38 mouse cellular contexts compared by ENCODE assay signal in the genomic region with DNA sequence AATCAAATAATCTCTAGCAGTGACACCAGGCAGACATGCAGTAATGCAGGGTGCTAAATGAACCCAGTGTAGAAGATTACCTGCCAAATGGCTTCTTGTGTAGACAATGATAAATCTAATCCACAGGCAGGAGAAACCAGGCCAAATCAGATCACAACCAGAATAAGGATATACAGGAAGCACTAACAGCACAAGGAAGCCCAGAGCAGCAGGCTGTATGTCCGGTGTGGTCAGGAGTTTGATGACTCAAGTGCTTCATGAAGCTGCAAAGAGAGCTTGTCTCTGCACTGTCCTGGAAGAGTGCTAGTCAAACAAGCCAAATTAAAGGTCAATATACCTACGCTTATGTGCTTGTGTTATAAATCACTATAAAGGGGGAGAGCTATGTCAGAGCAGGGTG. TPM values are rescaled to one million over a fixed set of nuclear protein-coding genes. Genes with fewer than 3 reads are reported as not detected.
"Had no signal": no experiment of that assay in that cellular context is flagged by ENCODE, and none has a peak within 500 bp of the region (broad histone marks: within the 10 kb centered on the region; RNA-seq: fewer than 3 reads in every experiment).

No protein-coding gene starts in this region.

- H3K36me3 ChIP-seq: embryonic facial prominence, embryonic 10.5 days; embryonic facial prominence, embryonic 12.5 days; embryonic facial prominence, embryonic 13.5 days; embryonic facial prominence, embryonic 15.5 days; forebrain, embryonic 10.5 days; forebrain, embryonic 12.5 days; forebrain, embryonic 15.5 days; heart, embryonic 10.5 days had no signal

- H3K4me3 ChIP-seq: embryonic facial prominence, embryonic 10.5 days; embryonic facial prominence, embryonic 12.5 days; embryonic facial prominence, embryonic 13.5 days; embryonic facial prominence, embryonic 15.5 days; erythroblast, embryonic 14.5 days; forebrain, embryonic 10.5 days; forebrain, embryonic 12.5 days; forebrain, embryonic 13.5 days; forebrain, embryonic 15.5 days; gastrocnemius, adult 2 months; heart, adult 2 months; heart, embryonic 10.5 days had no signal

- H3K9ac ChIP-seq: embryonic facial prominence, embryonic 12.5 days; embryonic facial prominence, embryonic 13.5 days; embryonic facial prominence, embryonic 15.5 days; forebrain, embryonic 12.5 days; forebrain, embryonic 13.5 days; forebrain, embryonic 15.5 days; forebrain, postnatal 0 days had no signal

- H3K9me3 ChIP-seq: embryonic facial prominence, embryonic 10.5 days; embryonic facial prominence, embryonic 12.5 days; embryonic facial prominence, embryonic 13.5 days; embryonic facial prominence, embryonic 15.5 days; forebrain, embryonic 10.5 days; forebrain, embryonic 12.5 days; forebrain, embryonic 13.5 days; forebrain, embryonic 15.5 days; heart, embryonic 10.5 days had no signal

- DNase-seq: cerebellum, adult 9-10 months; cerebellum, adult 9-11 months; cerebellum, postnatal 10 days; cerebellum, postnatal 14 days; cerebellum, postnatal 36 days; embryo, embryonic 11 days; forebrain, postnatal 0 days; gastrocnemius, adult 2 months; gastrocnemius, postnatal 10 days; gastrocnemius, postnatal 14 days; gastrocnemius, postnatal 25 days; gastrocnemius, postnatal 36 days; heart, adult 18-20 months; heart, adult 2 months had no signal

- H3K4me1 ChIP-seq: embryonic facial prominence, embryonic 10.5 days; embryonic facial prominence, embryonic 12.5 days; embryonic facial prominence, embryonic 13.5 days; embryonic facial prominence, embryonic 15.5 days; forebrain, embryonic 10.5 days; forebrain, embryonic 12.5 days; forebrain, embryonic 13.5 days; forebrain, embryonic 15.5 days; heart, embryonic 10.5 days had no signal

- H3K4me2 ChIP-seq: embryonic facial prominence, embryonic 12.5 days; embryonic facial prominence, embryonic 13.5 days; embryonic facial prominence, embryonic 15.5 days; forebrain, embryonic 12.5 days; forebrain, embryonic 13.5 days; forebrain, embryonic 15.5 days had no signal

- H3K27ac ChIP-seq: embryonic facial prominence, embryonic 10.5 days; embryonic facial prominence, embryonic 12.5 days; embryonic facial prominence, embryonic 13.5 days; embryonic facial prominence, embryonic 15.5 days; forebrain, embryonic 10.5 days; forebrain, embryonic 12.5 days; forebrain, embryonic 13.5 days; forebrain, embryonic 15.5 days; gastrocnemius, adult 2 months; heart, adult 2 months; heart, embryonic 10.5 days had no signal

- ATAC-seq: forebrain, embryonic 13.5 days; forebrain, embryonic 14.5 days; forebrain, embryonic 15.5 days; forebrain, embryonic 16.5 days; forebrain, postnatal 0 days had no signal

- H3K27me3 ChIP-seq: embryonic facial prominence, embryonic 12.5 days; embryonic facial prominence, embryonic 13.5 days; embryonic facial prominence, embryonic 15.5 days; forebrain, embryonic 12.5 days; forebrain, embryonic 13.5 days; forebrain, embryonic 15.5 days had no signal

RNA-seq across cellular contexts. Expression of a gene that starts 1.4 kb away (rescaled TPM):
- total RNA-seq: common myeloid progenitor, adult 5-6 weeks; forebrain, postnatal 0 days; gastrocnemius, adult 18-20 months; gastrocnemius, adult 2 months; gastrocnemius, adult 8-10 months; gastrocnemius, postnatal 10 days; gastrocnemius, postnatal 14 days; gastrocnemius, postnatal 25 days; gastrocnemius, postnatal 36 days; gastrocnemius, postnatal 4 days; granulocyte monocyte progenitor cell, adult 5-6 weeks; heart, adult 18-20 months; heart, adult 2 months; heart, adult 8-10 months had no signal
- polyA plus RNA-seq: cortical plate, adult 2 months; embryonic facial prominence, embryonic 10.5 days; embryonic facial prominence, embryonic 11.5 days; embryonic facial prominence, embryonic 12.5 days; embryonic facial prominence, embryonic 13.5 days; embryonic facial prominence, embryonic 14.5 days; embryonic facial prominence, embryonic 15.5 days; erythroblast, embryonic 14.5 days; forebrain, embryonic 10.5 days; forebrain, embryonic 11.5 days; forebrain, embryonic 12.5 days; forebrain, embryonic 13.5 days; forebrain, embryonic 14.5 days; forebrain, embryonic 15.5 days; forebrain, embryonic 16.5 days; forebrain, postnatal 0 days; frontal cortex, adult 2 months; heart, adult 2 months; heart, embryonic 10.5 days had no signal

RNA-seq across cellular contexts. Expression of a gene that starts 10.8 kb away (rescaled TPM):
- total RNA-seq: common myeloid progenitor, adult 5-6 weeks; forebrain, postnatal 0 days; gastrocnemius, adult 18-20 months; gastrocnemius, adult 2 months; gastrocnemius, adult 8-10 months; gastrocnemius, postnatal 10 days; gastrocnemius, postnatal 14 days; gastrocnemius, postnatal 25 days; gastrocnemius, postnatal 36 days; gastrocnemius, postnatal 4 days; granulocyte monocyte progenitor cell, adult 5-6 weeks; heart, adult 18-20 months; heart, adult 2 months; heart, adult 8-10 months had no signal
- polyA plus RNA-seq: cortical plate, adult 2 months; embryonic facial prominence, embryonic 10.5 days; embryonic facial prominence, embryonic 11.5 days; embryonic facial prominence, embryonic 12.5 days; embryonic facial prominence, embryonic 13.5 days; embryonic facial prominence, embryonic 14.5 days; embryonic facial prominence, embryonic 15.5 days; erythroblast, embryonic 14.5 days; forebrain, embryonic 10.5 days; forebrain, embryonic 11.5 days; forebrain, embryonic 12.5 days; forebrain, embryonic 13.5 days; forebrain, embryonic 14.5 days; forebrain, embryonic 15.5 days; forebrain, embryonic 16.5 days; forebrain, postnatal 0 days; frontal cortex, adult 2 months; heart, adult 2 months; heart, embryonic 10.5 days had no signal

RNA-seq across cellular contexts. Expression of a gene that starts 54.2 kb away (rescaled TPM):
- total RNA-seq: common myeloid progenitor, adult 5-6 weeks; forebrain, postnatal 0 days; gastrocnemius, adult 18-20 months; gastrocnemius, adult 2 months; gastrocnemius, adult 8-10 months; gastrocnemius, postnatal 10 days; gastrocnemius, postnatal 14 days; gastrocnemius, postnatal 25 days; gastrocnemius, postnatal 36 days; gastrocnemius, postnatal 4 days; granulocyte monocyte progenitor cell, adult 5-6 weeks; heart, adult 18-20 months; heart, adult 2 months; heart, adult 8-10 months had no signal
- polyA plus RNA-seq: cortical plate, adult 2 months; embryonic facial prominence, embryonic 10.5 days; embryonic facial prominence, embryonic 11.5 days; embryonic facial prominence, embryonic 12.5 days; embryonic facial prominence, embryonic 13.5 days; embryonic facial prominence, embryonic 14.5 days; embryonic facial prominence, embryonic 15.5 days; erythroblast, embryonic 14.5 days; forebrain, embryonic 10.5 days; forebrain, embryonic 11.5 days; forebrain, embryonic 12.5 days; forebrain, embryonic 13.5 days; forebrain, embryonic 14.5 days; forebrain, embryonic 15.5 days; forebrain, embryonic 16.5 days; forebrain, postnatal 0 days; frontal cortex, adult 2 months; gonadal fat pad, adult 2 months; heart, adult 2 months; heart, embryonic 10.5 days had no signal

RNA-seq across cellular contexts. Expression of a gene that starts 57.8 kb away (rescaled TPM):
- total RNA-seq: common myeloid progenitor, adult 5-6 weeks; forebrain, postnatal 0 days; gastrocnemius, adult 18-20 months; gastrocnemius, adult 2 months; gastrocnemius, adult 8-10 months; gastrocnemius, postnatal 10 days; gastrocnemius, postnatal 14 days; gastrocnemius, postnatal 25 days; gastrocnemius, postnatal 36 days; gastrocnemius, postnatal 4 days; granulocyte monocyte progenitor cell, adult 5-6 weeks; heart, adult 18-20 months; heart, adult 2 months; heart, adult 8-10 months had no signal
- polyA plus RNA-seq: cortical plate, adult 2 months; embryonic facial prominence, embryonic 10.5 days; embryonic facial prominence, embryonic 11.5 days; embryonic facial prominence, embryonic 12.5 days; embryonic facial prominence, embryonic 13.5 days; embryonic facial prominence, embryonic 14.5 days; embryonic facial prominence, embryonic 15.5 days; erythroblast, embryonic 14.5 days; forebrain, embryonic 10.5 days; forebrain, embryonic 11.5 days; forebrain, embryonic 12.5 days; forebrain, embryonic 13.5 days; forebrain, embryonic 14.5 days; forebrain, embryonic 15.5 days; forebrain, embryonic 16.5 days; frontal cortex, adult 2 months; heart, adult 2 months; heart, embryonic 10.5 days had no signal
